Mouse (Mus musculus) brain, adult 10 weeks (tissue): ENCODE results near the gene Ell. TPM values are rescaled to one million over a fixed set of nuclear protein-coding genes. Genes with fewer than 3 reads are reported as not detected.

Experiments
- polyA plus RNA-seq: library from polyadenylated mRNA; stranded (reverse); fragments of 350-450 nt; fragmentation: Illumina TruSeq; extraction: RNeasy Lipid Tissue Mini Kit (QIAGEN cat#74804); gene quantifications from one replicate; pipeline ENCODE4 v1.2.3, GENCODE M21; 2015; ENCODE audit warnings: low read depth, low replicate concordance

Ell gene
- 12.0 TPM for polyA plus RNA-seq

GRCm38 (mm10) chr8:70539077-70539813, at the start of gene Ell:
Gene Ell (plus strand): TSS chr8:70539457.

GRCm38 (mm10) chr8:70492664-70493640, 46.3 kb upstream of the Ell start, which contains the start of gene Crlf1:
Gene Crlf1 (plus strand): TSS chr8:70493158.

GRCm38 (mm10) chr8:70506328-70507026, 32.8 kb upstream of the Ell start, which contains the start of gene Rex1bd:
Gene Rex1bd (minus strand): TSS chr8:70506752.

GRCm38 (mm10) chr8:70510228-70510915, 28.9 kb upstream of the Ell start, which contains the start of gene Uba52:
Gene Uba52 (minus strand): TSS chr8:70510801.

GRCm38 (mm10) chr8:70527512-70528181, 11.6 kb upstream of the Ell start, which contains the start of the genes Fkbp8 and Kxd1:
Gene Fkbp8 (plus strand): TSS chr8:70527724.
Gene Kxd1 (minus strand): TSS chr8:70527956.

GRCm38 (mm10) chr8:70593961-70594609, 54.8 kb downstream of the Ell start, which contains the start of gene Isyna1:
Gene Isyna1 (plus strand): TSS chr8:70594373.

GRCm38 (mm10) chr8:70608749-70609367, 69.6 kb downstream of the Ell start, which contains the start of gene Ssbp4:
Gene Ssbp4 (minus strand): TSS chr8:70608872.

GRCm38 (mm10) chr8:70615894-70616293, 76.6 kb downstream of the Ell start, which contains the start of gene Lrrc25:
Gene Lrrc25 (plus strand): TSS chr8:70616155.

GRCm38 (mm10) chr8:70632346-70632892, 93.2 kb downstream of the Ell start, which contains the start of gene Gdf15:
Gene Gdf15 (minus strand): TSS chr8:70632456.

Other genes with a start within 250 kb of the Ell start
- gene Ddx49, start 237.0 kb upstream of the Ell start, polyA plus RNA-seq, result 44.8 TPM
- 172 TPM for gene Cope, start 236.9 kb upstream of the Ell start, polyA plus RNA-seq
- gene Cers1, start 223.7 kb upstream of the Ell start, polyA plus RNA-seq, result 65.7 TPM
- gene Gdf1, start 209.6 kb upstream of the Ell start, polyA plus RNA-seq, result 3.5 TPM
- 29.0 TPM for gene Upf1, start 186.2 kb upstream of the Ell start, polyA plus RNA-seq
- 0.18 TPM for gene Comp, start 165.9 kb upstream of the Ell start, polyA plus RNA-seq
- 68.4 TPM for gene Crtc1, start 99.9 kb upstream of the Ell start, polyA plus RNA-seq
- gene Klhl26, start 62.5 kb upstream of the Ell start, polyA plus RNA-seq, result 33.9 TPM
- gene Tmem59l, start 52.1 kb upstream of the Ell start, polyA plus RNA-seq, result 410 TPM
- 5.2 TPM for gene Crlf1, start 46.3 kb upstream of the Ell start, polyA plus RNA-seq
- 129 TPM for gene Rex1bd, start 32.7 kb upstream of the Ell start, polyA plus RNA-seq
- gene Uba52, start 28.7 kb upstream of the Ell start, polyA plus RNA-seq, result 1,689 TPM
- gene Fkbp8, start 11.7 kb upstream of the Ell start, polyA plus RNA-seq, result 487 TPM
- gene Kxd1, start 11.5 kb upstream of the Ell start, polyA plus RNA-seq, result 57.3 TPM
- gene Isyna1, start 54.9 kb downstream of the Ell start, polyA plus RNA-seq, result 38.2 TPM
- 179 TPM for gene Ssbp4, start 69.4 kb downstream of the Ell start, polyA plus RNA-seq
- gene Lrrc25, start 76.7 kb downstream of the Ell start, polyA plus RNA-seq, result 0.85 TPM
- not detected for gene Gdf15, start 93.0 kb downstream of the Ell start, polyA plus RNA-seq
- 14.7 TPM for gene Pgpep1, start 120.9 kb downstream of the Ell start, polyA plus RNA-seq
- gene Lsm4, start 133.8 kb downstream of the Ell start, polyA plus RNA-seq, result 72.2 TPM
- gene Jund, start 159.5 kb downstream of the Ell start, polyA plus RNA-seq, result 82.5 TPM
- gene Iqcn, start 164.0 kb downstream of the Ell start, polyA plus RNA-seq, result 0.09 TPM
- gene Gm3336, start 179.1 kb downstream of the Ell start, polyA plus RNA-seq, result not detected
- gene Pde4c, start 184.3 kb downstream of the Ell start, polyA plus RNA-seq, result 2.8 TPM
- 913 TPM for gene Rab3a, start 215.2 kb downstream of the Ell start, polyA plus RNA-seq
- gene Mpv17l2, start 221.5 kb downstream of the Ell start, polyA plus RNA-seq, result 36.8 TPM
- 83.0 TPM for gene Pik3r2, start 237.3 kb downstream of the Ell start, polyA plus RNA-seq